Mouse (Mus musculus): ENCODE data around the gene Trim37.

Trim37 gene

DNA sequence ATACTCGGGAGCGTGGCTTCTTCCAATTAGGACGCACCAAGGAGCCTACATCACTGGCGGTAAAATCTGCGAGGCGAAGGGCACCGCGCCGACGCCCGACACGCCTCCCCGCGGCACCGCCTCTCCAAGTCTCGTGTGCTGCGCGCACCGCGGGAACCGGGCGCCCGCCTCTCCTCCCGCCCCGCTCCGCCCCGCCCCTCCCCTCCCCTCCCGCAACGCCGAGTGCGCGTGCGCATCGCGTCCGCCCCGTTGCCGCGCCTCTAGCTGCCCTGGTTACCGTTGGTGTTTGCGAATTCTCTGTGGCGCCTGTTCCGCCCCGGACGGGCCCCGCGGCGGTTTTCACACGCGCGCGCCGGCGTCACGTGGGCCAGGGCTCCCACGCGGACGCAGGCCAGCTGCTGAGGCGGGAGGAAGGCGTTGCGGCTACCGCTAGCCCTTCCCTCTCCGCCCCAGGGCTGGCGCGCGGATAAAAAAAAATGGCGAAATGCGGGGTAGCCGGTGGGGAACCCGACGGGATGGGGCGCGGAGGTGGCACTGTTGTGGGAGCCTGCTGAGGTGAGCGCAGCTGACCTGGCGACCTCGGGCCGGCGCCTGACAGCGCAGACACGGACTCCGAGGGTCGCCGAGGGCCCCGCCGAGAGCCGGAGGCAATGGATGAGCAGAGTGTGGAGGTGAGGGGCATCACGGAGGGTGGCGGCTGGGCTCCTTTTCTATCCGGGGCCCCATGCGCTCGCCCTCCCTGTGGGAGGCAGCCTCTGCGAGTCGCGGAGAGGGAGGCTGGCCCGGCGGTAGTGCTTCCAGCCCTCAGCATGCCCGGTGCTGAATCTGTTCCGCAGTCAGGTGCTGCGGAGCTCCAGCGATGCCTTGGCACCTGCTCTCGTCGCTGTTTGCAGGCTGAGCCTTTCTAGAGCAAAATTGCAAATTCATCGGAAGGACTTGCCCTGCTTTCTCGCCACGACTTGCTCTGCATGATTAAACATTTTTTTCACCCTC lies at the start of gene Trim37:
Gene Trim37, plus strand, starts transcription at position 254 of the 993 bp plus-strand sequence.
- in situ Hi-C loops (cut with MboI; ENCODE audit: low sequenced_read_pairs): no loop called here

DNA sequence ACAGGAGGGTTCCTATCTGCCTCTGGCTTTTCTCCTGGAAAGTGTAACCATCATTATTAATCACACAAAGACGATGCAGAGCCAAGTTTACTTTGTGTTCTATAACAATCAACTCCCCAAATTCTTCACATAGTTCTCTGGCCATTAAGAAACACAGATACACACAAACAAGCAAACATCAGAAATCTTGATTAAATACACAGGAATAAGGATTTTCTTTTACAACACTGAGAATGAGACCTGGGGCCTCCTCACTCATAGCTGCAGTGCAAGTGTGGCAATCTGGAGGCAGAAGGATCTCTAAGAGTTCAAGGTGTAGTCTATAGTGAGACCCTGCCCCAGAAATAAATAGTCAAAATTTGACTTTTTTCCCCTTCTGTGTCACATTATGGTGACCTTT lies 43.2 kb upstream of the Trim37 start:
- in situ Hi-C loops (cut with MboI; ENCODE audit: low sequenced_read_pairs): no loop called here

DNA sequence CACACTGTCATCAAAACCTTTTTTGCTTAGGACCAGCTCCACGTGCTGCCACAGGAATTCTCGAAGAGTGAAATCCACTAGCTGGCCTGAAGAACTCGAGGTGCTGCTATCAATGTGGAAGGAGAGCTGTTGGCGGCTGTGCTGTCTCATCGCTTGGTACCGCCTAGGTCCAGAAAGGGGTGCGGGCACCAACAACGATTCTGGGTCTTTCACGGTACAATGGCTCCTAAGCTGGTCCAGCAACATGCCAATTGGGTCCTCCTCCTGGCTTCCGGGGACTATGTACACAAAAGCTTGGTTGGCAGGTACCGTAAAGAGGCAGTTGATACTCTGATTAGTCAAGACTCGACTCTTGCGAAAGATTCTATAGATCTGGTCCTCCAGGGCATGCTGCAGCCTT lies 41.4 kb upstream of the Trim37 start:
- in situ Hi-C loops (cut with MboI; ENCODE audit: low sequenced_read_pairs): no loop called here

DNA sequence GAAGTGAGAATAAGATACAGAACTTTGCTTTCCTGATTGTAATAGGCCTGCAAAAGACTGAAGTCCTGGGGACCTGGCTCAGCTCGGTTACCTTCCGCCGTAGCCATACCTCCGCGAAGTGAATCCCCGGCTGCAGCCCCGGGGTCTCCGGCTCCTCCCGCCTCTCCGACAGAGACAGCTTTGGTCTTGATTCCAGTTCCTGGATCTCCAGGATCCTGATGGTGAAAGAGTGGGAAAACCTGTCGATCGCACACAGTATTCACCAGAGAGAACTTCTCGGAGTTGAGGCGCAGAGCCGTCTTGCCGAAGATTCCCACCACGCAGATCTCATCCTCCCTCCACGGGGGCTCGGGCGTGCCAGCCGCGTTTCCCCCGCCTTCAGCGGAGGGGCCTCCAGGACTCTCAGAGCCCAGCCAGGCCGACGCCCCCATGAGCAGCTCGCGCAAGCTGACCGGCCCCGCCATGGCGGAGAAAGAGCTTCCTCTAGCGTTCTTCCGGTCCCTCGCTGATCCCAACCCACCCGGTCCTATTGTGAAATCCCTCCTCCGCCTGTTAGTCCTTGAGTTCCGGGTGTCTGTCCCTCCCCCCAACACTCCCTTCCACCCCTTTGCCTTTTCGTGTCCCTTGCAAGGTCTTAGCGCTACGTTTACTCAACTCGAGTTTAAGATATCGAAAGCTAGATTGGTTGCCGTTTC lies 40.4 kb upstream of the Trim37 start, which contains the start of gene Smg8:
Gene Smg8, minus strand, starts transcription at position 485 of the 695 bp plus-strand sequence.
- in situ Hi-C loops (cut with MboI; ENCODE audit: low sequenced_read_pairs): no loop called here

GRCm38 (mm10) chr11:87087142-87087541 lies 39.7 kb upstream of the Trim37 start:
- in situ Hi-C loops (cut with MboI; ENCODE audit: low sequenced_read_pairs): no loop called here

- in situ Hi-C loops (cut with MboI; ENCODE audit: low sequenced_read_pairs): no loop called here
Measured at GRCm38 (mm10) chr11:87108409-87108754, 18.5 kb upstream of the Trim37 start, which contains the start of gene Prr11. Gene Prr11 (minus strand): TSS chr11:87108708.

- in situ Hi-C loops (cut with MboI; ENCODE audit: low sequenced_read_pairs): no loop called here
Measured at GRCm38 (mm10) chr11:87108755-87109518, 17.9 kb upstream of the Trim37 start, which contains the start of gene Ska2. Gene Ska2 (plus strand): TSS chr11:87109234.

DNA sequence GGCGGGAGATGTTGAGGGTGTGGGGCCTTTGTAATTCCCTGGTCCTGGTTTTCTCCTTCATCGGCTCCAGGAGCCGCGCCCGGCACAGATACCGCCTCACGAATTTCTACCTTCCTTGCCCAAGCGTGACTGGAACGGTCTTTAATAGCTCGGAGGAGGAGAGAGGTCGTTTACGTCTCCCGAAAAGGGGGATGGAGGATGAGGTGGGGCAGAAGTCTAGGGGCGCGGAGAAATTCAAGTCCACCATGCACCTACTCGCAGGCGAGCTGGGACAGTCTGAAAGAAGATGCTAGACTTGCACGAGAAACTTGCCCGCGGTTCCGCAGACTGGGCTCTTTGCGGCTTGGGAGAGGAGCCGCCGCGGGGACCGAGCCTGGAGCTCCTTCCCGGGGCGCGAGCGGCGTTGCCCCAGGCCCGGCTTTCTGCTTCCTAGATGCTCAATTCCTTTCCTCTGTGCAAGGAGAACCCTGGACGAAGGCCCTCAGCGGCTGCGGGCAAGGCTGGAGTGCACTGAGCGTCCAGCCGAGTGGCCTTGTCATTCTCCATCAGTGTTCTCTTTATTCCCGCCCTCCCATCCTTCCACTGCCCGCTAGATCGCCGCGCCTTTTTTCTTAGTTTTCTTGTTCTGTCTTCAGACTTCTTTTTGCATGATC lies 17.2 kb upstream of the Trim37 start:
- in situ Hi-C loops (cut with MboI; ENCODE audit: low sequenced_read_pairs): no loop called here

DNA sequence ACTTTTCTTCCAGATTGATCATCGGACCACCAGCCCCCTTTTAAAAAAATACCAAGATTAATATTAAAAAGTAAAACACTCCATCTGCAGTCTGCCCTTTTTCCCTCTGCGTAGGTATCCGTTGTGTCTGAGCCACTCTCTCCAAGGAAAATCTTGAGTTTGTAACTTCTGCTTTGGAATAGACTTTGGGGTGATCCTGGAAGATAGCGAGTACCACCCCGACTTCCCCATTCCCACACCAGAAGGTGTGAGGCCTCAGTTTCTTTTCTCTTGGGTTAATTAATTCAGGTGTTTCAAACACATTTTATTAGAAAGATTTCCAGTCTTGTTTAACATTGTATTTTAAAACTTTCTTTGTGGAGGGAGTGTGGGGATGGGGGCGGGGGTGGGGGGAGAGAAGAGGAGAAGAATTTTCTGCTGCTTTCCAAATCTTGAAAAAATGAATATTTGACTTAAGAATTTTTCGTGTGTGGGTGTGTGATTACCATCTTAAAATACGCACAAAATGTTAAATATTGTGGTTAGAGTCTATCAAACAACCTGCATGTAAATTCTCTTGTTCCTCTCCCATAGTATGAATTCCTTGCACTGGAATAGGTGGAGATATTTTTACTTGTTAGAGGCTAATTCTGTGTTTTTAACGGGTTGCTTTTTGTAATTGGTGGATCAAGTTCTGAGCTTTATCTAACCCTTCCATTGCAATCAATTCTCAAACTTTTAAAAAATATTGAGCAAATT lies 16.5 kb upstream of the Trim37 start:
- in situ Hi-C loops (cut with MboI; ENCODE audit: low sequenced_read_pairs): no loop called here

- in situ Hi-C loops (cut with MboI; ENCODE audit: low sequenced_read_pairs): no loop called here
Measured at GRCm38 (mm10) chr11:87121864-87122263, 5.0 kb upstream of the Trim37 start.

- in situ Hi-C loops (cut with MboI; ENCODE audit: low sequenced_read_pairs): no loop called here
Measured at GRCm38 (mm10) chr11:87125562-87125961, 1.3 kb upstream of the Trim37 start.

- in situ Hi-C loops (cut with MboI; ENCODE audit: low sequenced_read_pairs): no loop called here
Measured at GRCm38 (mm10) chr11:87126281-87126823, 525 bp upstream of the Trim37 start.

DNA sequence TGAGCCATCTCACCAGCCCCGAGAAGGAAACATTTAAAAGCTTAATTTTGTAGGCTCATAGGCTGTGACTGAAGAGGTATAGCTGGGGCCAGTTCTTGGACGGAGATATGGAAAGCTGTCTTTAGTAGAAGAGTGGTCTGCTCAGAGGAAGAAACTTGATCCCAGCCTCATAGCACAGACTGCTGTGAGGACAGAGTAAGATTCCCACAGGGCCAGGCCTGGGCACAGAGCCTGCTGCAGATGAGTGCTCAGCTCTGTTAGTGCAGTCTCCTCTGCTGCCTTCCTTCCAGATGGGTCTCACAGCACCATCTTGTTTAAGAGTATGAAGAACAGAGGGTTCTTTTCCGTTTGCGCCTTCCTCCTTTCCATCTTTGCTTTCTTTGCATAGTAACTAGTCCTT lies 9.4 kb downstream of the Trim37 start:
- in situ Hi-C loops (cut with MboI; ENCODE audit: low sequenced_read_pairs): no loop called here

DNA sequence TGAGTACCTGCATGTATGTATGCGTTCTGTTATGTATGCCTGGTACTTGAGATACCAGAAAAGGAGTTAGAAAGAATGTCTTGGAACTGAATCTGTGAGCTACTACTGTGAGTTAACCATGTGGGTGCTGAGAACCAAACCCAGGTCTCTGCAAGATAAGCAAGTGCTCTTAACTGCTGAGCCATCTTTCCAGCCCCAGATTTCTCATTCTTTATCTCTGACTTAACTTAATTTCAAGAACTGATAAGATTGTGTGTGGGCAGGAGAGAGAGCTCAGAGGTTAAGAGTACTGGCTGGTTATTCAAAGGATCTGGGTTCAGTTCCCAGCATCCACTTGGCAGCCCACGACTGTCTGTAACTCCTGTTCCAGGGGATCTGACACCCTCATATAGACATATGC lies 31.1 kb downstream of the Trim37 start:
- in situ Hi-C loops (cut with MboI; ENCODE audit: low sequenced_read_pairs): no loop called here

DNA sequence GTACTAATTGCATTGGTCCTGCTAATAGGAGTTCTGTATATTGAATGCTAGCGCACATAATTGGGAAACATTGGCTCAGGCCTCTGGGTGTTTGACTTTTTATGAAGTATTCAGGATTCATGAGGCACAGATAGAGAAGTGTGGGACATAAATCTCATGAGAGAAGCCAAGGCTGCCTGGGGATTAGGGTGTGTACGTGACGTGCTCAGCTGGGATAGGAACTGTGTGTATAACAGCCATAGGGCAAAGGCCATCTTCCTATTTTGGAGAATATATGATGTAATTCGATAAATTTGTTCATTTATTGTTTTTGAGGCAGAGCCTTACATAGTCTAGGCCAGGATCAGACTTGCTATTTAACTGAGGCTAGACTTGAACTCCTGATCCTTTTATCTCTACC lies 35.8 kb downstream of the Trim37 start:
- in situ Hi-C loops (cut with MboI; ENCODE audit: low sequenced_read_pairs): no loop called here

GRCm38 (mm10) chr11:87163751-87164150 lies 36.9 kb downstream of the Trim37 start:
- in situ Hi-C loops (cut with MboI; ENCODE audit: low sequenced_read_pairs): no loop called here

- in situ Hi-C loops (cut with MboI; ENCODE audit: low sequenced_read_pairs): no loop called here
Measured at GRCm38 (mm10) chr11:87173625-87174024, 46.7 kb downstream of the Trim37 start.

DNA sequence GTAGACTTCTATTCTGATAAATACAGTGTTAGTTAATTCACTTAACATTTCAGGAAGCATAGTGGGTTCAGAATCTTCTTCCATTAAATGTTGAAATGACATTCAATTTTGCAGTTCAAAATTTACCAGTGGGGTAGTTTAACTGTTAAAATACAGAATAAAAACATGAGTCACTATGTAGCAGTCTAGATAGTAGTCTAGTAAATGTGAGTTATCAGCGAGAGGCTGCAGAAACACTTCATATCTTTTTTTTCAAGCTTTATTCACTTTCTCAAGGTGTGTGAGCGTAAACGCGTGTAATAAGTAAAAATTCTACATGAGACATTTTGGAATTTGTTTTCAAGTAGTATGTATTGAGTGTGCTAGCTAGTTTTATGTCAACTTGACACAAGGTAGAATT lies 48.2 kb downstream of the Trim37 start:
- in situ Hi-C loops (cut with MboI; ENCODE audit: low sequenced_read_pairs): no loop called here

DNA sequence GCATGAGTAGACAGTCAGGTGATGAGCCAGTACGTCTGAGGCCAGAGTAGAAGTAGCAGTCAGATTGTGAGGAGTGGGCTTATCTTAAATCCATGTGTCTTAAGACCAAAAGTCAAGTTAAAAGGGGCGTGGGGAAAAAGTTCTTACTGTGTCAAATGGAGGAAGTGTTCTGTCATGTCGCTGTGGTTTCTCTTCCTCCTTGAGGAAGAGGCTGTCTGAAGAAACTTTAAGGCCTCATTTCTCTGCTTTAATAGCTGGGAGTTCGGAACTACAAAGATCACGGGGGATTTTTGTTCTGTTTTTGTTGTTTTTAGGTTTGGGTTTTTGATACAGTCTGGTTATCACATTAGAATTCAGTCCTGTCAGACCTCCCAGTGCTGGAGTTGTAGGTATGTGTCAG lies 85.4 kb downstream of the Trim37 start:
- in situ Hi-C loops (cut with MboI; ENCODE audit: low sequenced_read_pairs): no loop called here

- in situ Hi-C loops (cut with MboI; ENCODE audit: low sequenced_read_pairs): loop anchor here (10.0 kb wide), 1 partner anchor 172 kb away; no protein-coding TSS in a partner anchor
Measured at GRCm38 (mm10) chr11:87222686-87223085, 95.8 kb downstream of the Trim37 start.
